Mouse (Mus musculus): ENCODE data around the gene Vrk1. TPM values are rescaled to one million over a fixed set of nuclear protein-coding genes. Genes with fewer than 3 reads are reported as not detected.

Vrk1 gene
- 80.6 and 90.8 TPM in 2 replicates for polyA plus RNA-seq (2014; fragmentation: Nextera tagmentation; extraction: Ambion mirVana)

- DNase-seq (ENCODE audit: low spot score) = peak; percentile 100
- peak; percentile 99 for ATAC-seq
- peak within 1 kb of the TSS; percentile 86 for H3K4me2 ChIP-seq (ENCODE audit: low read length)
- H3K9me3 ChIP-seq (replicated peaks; ENCODE audit: control insufficient read depth, low read length) = 0 out of 2 replicates have a peak, but pooled peaks cover 3% of the 10 kb centered on the region
- peak within 1 kb of the TSS; percentile 15; the same call in 1 of the 2 replicates for H3K27ac ChIP-seq (ENCODE audit: low read depth, low read length)
- H3K9ac ChIP-seq (ENCODE audit: low read length) = peak within 1 kb of the TSS; percentile 83
- H3K4me3 ChIP-seq (ENCODE audit: low read depth, low read length) = peak within 1 kb of the TSS; percentile 76
- WGBS = 1% methylated on average over 70 of the region's 72 CpGs
- H3K4me1 ChIP-seq (ENCODE audit: control insufficient read depth, insufficient read depth, low read length) = peaks cover 7% of the 10 kb centered on the region; the same call in 1 of the 2 replicates
- H3K27me3 ChIP-seq (replicated peaks; ENCODE audit: control insufficient read depth, insufficient read depth, low read length) = no peaks in the 10 kb centered on the region
- no peaks in the 10 kb centered on the region for H3K36me3 ChIP-seq (ENCODE audit: control insufficient read depth, insufficient read depth, low read length)
Measured at GRCm38 (mm10) chr12:106010065-106010915, at the start of gene Vrk1. Gene Vrk1 (plus strand): TSS chr12:106010228.

- Histone ChIP-seq H3K4me3 (ENCODE audit: low read depth, low read length) (no peak overlapping the region), H3K9ac (ENCODE audit: low read length) (peak overlapping the region; percentile 30; the same call in 1 of the 2 replicates), H3K36me3 (ENCODE audit: control insufficient read depth, insufficient read depth, low read length) (no peaks in the 10 kb centered on the region), H3K9me3 (replicated peaks; ENCODE audit: control insufficient read depth, low read length) (no peaks in the 10 kb centered on the region), H3K27ac (ENCODE audit: low read depth, low read length) (peak overlapping the region; percentile 92), H3K4me2 (ENCODE audit: low read length) (peak overlapping the region; percentile 41), H3K4me1 (ENCODE audit: control insufficient read depth, insufficient read depth, low read length) (peaks cover 50% of the 10 kb centered on the region), H3K27me3 (replicated peaks; ENCODE audit: control insufficient read depth, insufficient read depth, low read length) (no peaks in the 10 kb centered on the region)
- peak; percentile 37 for ATAC-seq
- WGBS = under 1% methylated on average over 19 of the region's 19 CpGs
- peak; percentile 79 for DNase-seq (ENCODE audit: low spot score)
Measured at GRCm38 (mm10) chr12:105960592-105961330, 49.3 kb upstream of the Vrk1 start.

GRCm38 (mm10) chr12:105961667-105962066, 48.4 kb upstream of the Vrk1 start:
- WGBS = 4% methylated on average over 12 of the region's 12 CpGs
- Histone ChIP-seq H3K9me3 (replicated peaks; ENCODE audit: control insufficient read depth, low read length) (no peaks in the 10 kb centered on the region), H3K27ac (ENCODE audit: low read depth, low read length) (peak overlapping the region; percentile 92), H3K4me2 (ENCODE audit: low read length) (peak overlapping the region; percentile 69), H3K36me3 (ENCODE audit: control insufficient read depth, insufficient read depth, low read length) (no peaks in the 10 kb centered on the region), H3K9ac (ENCODE audit: low read length) (peak overlapping the region; percentile 59; the same call in 1 of the 2 replicates), H3K4me1 (ENCODE audit: control insufficient read depth, insufficient read depth, low read length) (peaks cover 41% of the 10 kb centered on the region), H3K27me3 (replicated peaks; ENCODE audit: control insufficient read depth, insufficient read depth, low read length) (no peaks in the 10 kb centered on the region), H3K4me3 (ENCODE audit: low read depth, low read length) (peak overlapping the region; percentile 33; the same call in 1 of the 2 replicates)
- ATAC-seq = no peak
- DNase-seq (ENCODE audit: low spot score) = no peak

GRCm38 (mm10) chr12:105962103-105963011, 47.7 kb upstream of the Vrk1 start:
- ATAC-seq (peak; percentile 91), DNase-seq (ENCODE audit: low spot score) (peak; percentile 97)
- peak overlapping the region; percentile 69 for H3K4me2 ChIP-seq (ENCODE audit: low read length)
- peak overlapping the region; percentile 33 for H3K4me3 ChIP-seq (ENCODE audit: low read depth, low read length)
- under 1% methylated on average over 37 of the region's 37 CpGs for WGBS
- H3K36me3 ChIP-seq (ENCODE audit: control insufficient read depth, insufficient read depth, low read length) = no peaks in the 10 kb centered on the region
- no peaks in the 10 kb centered on the region for H3K27me3 ChIP-seq (replicated peaks; ENCODE audit: control insufficient read depth, insufficient read depth, low read length)
- H3K9ac ChIP-seq (ENCODE audit: low read length) = peak overlapping the region; percentile 59
- peaks cover 45% of the 10 kb centered on the region for H3K4me1 ChIP-seq (ENCODE audit: control insufficient read depth, insufficient read depth, low read length)
- H3K9me3 ChIP-seq (replicated peaks; ENCODE audit: control insufficient read depth, low read length) = no peaks in the 10 kb centered on the region
- H3K27ac ChIP-seq (ENCODE audit: low read depth, low read length) = peak overlapping the region; percentile 92

- H3K4me1 ChIP-seq (ENCODE audit: control insufficient read depth, insufficient read depth, low read length) = peaks cover 47% of the 10 kb centered on the region
- WGBS = 4% methylated on average over 30 of the region's 30 CpGs
- ATAC-seq = peak; percentile 32; the same call in 1 of the 2 replicates
Measured at GRCm38 (mm10) chr12:105963012-105963572, 46.9 kb upstream of the Vrk1 start.

GRCm38 (mm10) chr12:105966887-105967637, 43.0 kb upstream of the Vrk1 start:
- WGBS = 34% methylated on average over 19 of the region's 19 CpGs
- Histone ChIP-seq H3K9me3 (replicated peaks; ENCODE audit: control insufficient read depth, low read length) (0 out of 2 replicates have a peak, but pooled peaks cover 2% of the 10 kb centered on the region), H3K4me2 (ENCODE audit: low read length) (peak overlapping the region; percentile 33; the same call in 1 of the 2 replicates), H3K27me3 (replicated peaks; ENCODE audit: control insufficient read depth, insufficient read depth, low read length) (no peaks in the 10 kb centered on the region), H3K4me3 (ENCODE audit: low read depth, low read length) (no peak overlapping the region), H3K4me1 (ENCODE audit: control insufficient read depth, insufficient read depth, low read length) (peaks cover 20% of the 10 kb centered on the region), H3K36me3 (ENCODE audit: control insufficient read depth, insufficient read depth, low read length) (no peaks in the 10 kb centered on the region), H3K27ac (ENCODE audit: low read depth, low read length) (peak overlapping the region; percentile 4; the same call in 1 of the 2 replicates), H3K9ac (ENCODE audit: low read length) (no peak overlapping the region)
- DNase-seq (ENCODE audit: low spot score) (peak; percentile 62), ATAC-seq (no peak)

More at GRCm38 (mm10) chr12:105963012-105963572, 46.9 kb upstream of the Vrk1 start:
- Histone ChIP-seq H3K27me3 (replicated peaks; ENCODE audit: control insufficient read depth, insufficient read depth, low read length) (no peaks in the 10 kb centered on the region), H3K9me3 (replicated peaks; ENCODE audit: control insufficient read depth, low read length) (no peaks in the 10 kb centered on the region), H3K4me3 (ENCODE audit: low read depth, low read length) (peak overlapping the region; percentile 33), H3K36me3 (ENCODE audit: control insufficient read depth, insufficient read depth, low read length) (no peaks in the 10 kb centered on the region), H3K9ac (ENCODE audit: low read length) (peak overlapping the region; percentile 59), H3K4me2 (ENCODE audit: low read length) (peak overlapping the region; percentile 69), H3K27ac (ENCODE audit: low read depth, low read length) (peak overlapping the region; percentile 92)
- DNase-seq (ENCODE audit: low spot score) = no peak

GRCm38 (mm10) chr12:105967806-105968205, 42.2 kb upstream of the Vrk1 start:
- no peaks in the 10 kb centered on the region for H3K36me3 ChIP-seq (ENCODE audit: control insufficient read depth, insufficient read depth, low read length)
- H3K4me2 ChIP-seq (ENCODE audit: low read length) = peak overlapping the region; percentile 33; the same call in 1 of the 2 replicates
- H3K4me1 ChIP-seq (ENCODE audit: control insufficient read depth, insufficient read depth, low read length) = peaks cover 16% of the 10 kb centered on the region; the same call in 1 of the 2 replicates
- H3K9ac ChIP-seq (ENCODE audit: low read length) = no peak overlapping the region
- ATAC-seq (no peak), DNase-seq (ENCODE audit: low spot score) (no peak)
- H3K27me3 ChIP-seq (replicated peaks; ENCODE audit: control insufficient read depth, insufficient read depth, low read length) = no peaks in the 10 kb centered on the region
- WGBS = 14% methylated on average over 18 of the region's 18 CpGs
- H3K9me3 ChIP-seq (replicated peaks; ENCODE audit: control insufficient read depth, low read length) = 0 out of 2 replicates have a peak, but pooled peaks cover 2% of the 10 kb centered on the region
- no peak overlapping the region for H3K27ac ChIP-seq (ENCODE audit: low read depth, low read length)
- H3K4me3 ChIP-seq (ENCODE audit: low read depth, low read length) = no peak overlapping the region

Data from forebrain, embryonic 14.5 days (tissue).